Mouse (Mus musculus): ENCODE results near the gene Glce. TPM values are rescaled to one million over a fixed set of nuclear protein-coding genes. Genes with fewer than 3 reads are reported as not detected.

Gene Glce
- total RNA-seq, 2 experiments from 2014 or later, result 0.38 to 2.2 TPM

- no peak for ATAC-seq (replicated peaks; ENCODE audit: low FRiP score, poor library complexity, severe bottlenecking)
Observed at GRCm38 (mm10) chr9:62042167-62042566, 80.3 kb downstream of the Glce start.

- ATAC-seq (replicated peaks; ENCODE audit: low FRiP score, poor library complexity, severe bottlenecking), result no peak
Observed at GRCm38 (mm10) chr9:62040008-62040608, 82.3 kb downstream of the Glce start.

- ATAC-seq (replicated peaks; ENCODE audit: low FRiP score, poor library complexity, severe bottlenecking), result no peak
Observed at GRCm38 (mm10) chr9:62035806-62036205, 86.6 kb downstream of the Glce start.

- no peak for ATAC-seq (replicated peaks; ENCODE audit: low FRiP score, poor library complexity, severe bottlenecking)
Observed at GRCm38 (mm10) chr9:62032206-62032605, 90.2 kb downstream of the Glce start.

- ATAC-seq (replicated peaks; ENCODE audit: low FRiP score, poor library complexity, severe bottlenecking), result no peak
Observed at GRCm38 (mm10) chr9:62028072-62028471, 94.4 kb downstream of the Glce start.

- 0 out of 2 replicates have a peak, but pooled peaks have one; percentile 60 for ATAC-seq (replicated peaks; ENCODE audit: low FRiP score, poor library complexity, severe bottlenecking)
Observed at GRCm38 (mm10) chr9:62026600-62026999, 95.9 kb downstream of the Glce start, which contains the start of gene Paqr5. Gene Paqr5 (minus strand): TSS chr9:62026856.

GRCm38 (mm10) chr9:62025056-62025455 lies 97.4 kb downstream of the Glce start:
- ATAC-seq (replicated peaks; ENCODE audit: low FRiP score, poor library complexity, severe bottlenecking), result no peak

- ATAC-seq (replicated peaks; ENCODE audit: low FRiP score, poor library complexity, severe bottlenecking), result no peak
Observed at GRCm38 (mm10) chr9:62023879-62024278, 98.6 kb downstream of the Glce start.

GRCm38 (mm10) chr9:62022961-62023680 lies 99.3 kb downstream of the Glce start:
- ATAC-seq (replicated peaks; ENCODE audit: low FRiP score, poor library complexity, severe bottlenecking), result no peak

GRCm38 (mm10) chr9:62021583-62022120 lies 100.8 kb downstream of the Glce start:
- ATAC-seq (replicated peaks; ENCODE audit: low FRiP score, poor library complexity, severe bottlenecking), result no peak

GRCm38 (mm10) chr9:62020259-62020658 lies 102.2 kb downstream of the Glce start:
- no peak for ATAC-seq (replicated peaks; ENCODE audit: low FRiP score, poor library complexity, severe bottlenecking)

- no peak for ATAC-seq (replicated peaks; ENCODE audit: low FRiP score, poor library complexity, severe bottlenecking)
Observed at GRCm38 (mm10) chr9:62018229-62019093, 104.0 kb downstream of the Glce start.

GRCm38 (mm10) chr9:62017329-62017728 lies 105.1 kb downstream of the Glce start:
- no peak for ATAC-seq (replicated peaks; ENCODE audit: low FRiP score, poor library complexity, severe bottlenecking)

- no peak for ATAC-seq (replicated peaks; ENCODE audit: low FRiP score, poor library complexity, severe bottlenecking)
Observed at GRCm38 (mm10) chr9:62015504-62015903, 107.0 kb downstream of the Glce start.

GRCm38 (mm10) chr9:62013316-62014097 lies 108.9 kb downstream of the Glce start:
- ATAC-seq (replicated peaks; ENCODE audit: low FRiP score, poor library complexity, severe bottlenecking), result no peak

GRCm38 (mm10) chr9:62008360-62008759 lies 114.1 kb downstream of the Glce start:
- no peak for ATAC-seq (replicated peaks; ENCODE audit: low FRiP score, poor library complexity, severe bottlenecking)
